Mouse (Mus musculus): ENCODE measurements at regions not wholly inside any gene's neighbourhood (a gene's known extent, or its start where the extent isn't known, plus 50 kb on each side); places are given as distances from the start of the nearest gene placed in this dataset.

DNA sequence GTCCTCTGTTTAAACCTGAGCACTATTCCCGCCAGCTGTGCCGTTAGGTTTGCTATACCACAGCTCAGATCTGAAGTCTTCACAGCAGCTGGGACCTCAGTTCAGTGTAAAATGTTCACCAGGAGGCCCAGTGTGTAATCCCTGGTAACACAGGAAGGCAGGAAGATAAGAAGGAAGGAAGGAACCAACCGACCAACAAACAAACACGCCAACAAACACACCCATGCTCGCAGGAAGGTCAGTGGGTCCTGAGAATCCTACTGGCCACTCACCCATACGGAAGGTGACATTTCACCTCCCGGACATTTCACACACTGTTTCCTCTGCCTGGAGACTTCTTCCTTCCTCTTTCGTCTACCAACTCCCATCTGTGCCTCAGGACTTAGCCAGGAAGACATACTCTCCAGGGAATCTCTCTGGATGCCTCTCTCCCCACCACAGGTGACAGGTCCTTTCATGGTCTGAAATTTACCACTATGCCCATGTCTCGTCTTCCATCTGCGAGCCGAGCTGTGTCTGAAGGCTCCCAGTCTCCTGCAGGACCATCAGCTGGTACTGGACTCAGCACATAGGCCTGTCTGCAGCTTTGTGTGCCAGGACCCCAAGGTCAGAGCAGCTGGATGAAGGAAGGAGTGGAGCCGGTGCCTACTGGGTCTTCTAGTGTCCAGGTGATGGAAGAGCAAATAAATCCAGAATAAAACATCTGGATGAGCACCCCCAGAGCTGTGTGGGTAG is 61.1 kb upstream of the Xpa start:
- no peaks in the 10 kb centered on the region for H3K4me1 ChIP-seq
- H3K27me3 ChIP-seq = no peaks in the 10 kb centered on the region
- ATAC-seq (ENCODE audit: low FRiP score, low read depth) = no peak
- 83% methylated on average over 12 of the region's 12 CpGs for WGBS
- no peak overlapping the region for H3K27ac ChIP-seq (replicated peaks)
- H3K9ac ChIP-seq (replicated peaks) = no peak overlapping the region
- H3K4me3 ChIP-seq = no peak overlapping the region
- no peak overlapping the region for H3K4me2 ChIP-seq (replicated peaks)
- H3K9me3 ChIP-seq = no peaks in the 10 kb centered on the region
- H3K36me3 ChIP-seq = no peaks in the 10 kb centered on the region

DNA sequence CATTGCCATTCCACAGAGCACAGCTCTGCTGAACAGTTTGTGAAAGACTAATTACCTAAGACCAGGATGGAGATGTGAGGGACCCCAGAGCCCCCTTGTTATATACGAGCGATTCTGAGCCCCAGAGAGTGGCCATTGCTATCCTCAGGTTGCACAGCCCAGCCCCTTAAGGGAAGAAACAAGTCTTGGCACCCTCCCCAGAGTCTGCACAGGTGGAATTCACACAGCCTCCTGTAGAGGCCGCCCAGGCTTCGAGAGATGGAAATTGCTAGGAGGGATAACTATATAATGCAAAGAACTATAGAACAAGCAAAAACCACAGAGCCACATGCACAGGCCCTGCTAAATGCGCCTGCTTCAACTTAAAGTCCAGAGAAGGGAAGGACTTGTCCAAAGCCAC is 62.7 kb upstream of the Xpa start:
- Histone ChIP-seq H3K9me3 (no peaks in the 10 kb centered on the region), H3K4me3 (no peak overlapping the region), H3K27me3 (no peaks in the 10 kb centered on the region), H3K4me1 (no peaks in the 10 kb centered on the region), H3K9ac (replicated peaks) (no peak overlapping the region), H3K27ac (replicated peaks) (no peak overlapping the region), H3K36me3 (no peaks in the 10 kb centered on the region), H3K4me2 (replicated peaks) (no peak overlapping the region)
- no peak for ATAC-seq (ENCODE audit: low FRiP score, low read depth)
- WGBS = 78% methylated on average over 5 of the region's 5 CpGs

DNA sequence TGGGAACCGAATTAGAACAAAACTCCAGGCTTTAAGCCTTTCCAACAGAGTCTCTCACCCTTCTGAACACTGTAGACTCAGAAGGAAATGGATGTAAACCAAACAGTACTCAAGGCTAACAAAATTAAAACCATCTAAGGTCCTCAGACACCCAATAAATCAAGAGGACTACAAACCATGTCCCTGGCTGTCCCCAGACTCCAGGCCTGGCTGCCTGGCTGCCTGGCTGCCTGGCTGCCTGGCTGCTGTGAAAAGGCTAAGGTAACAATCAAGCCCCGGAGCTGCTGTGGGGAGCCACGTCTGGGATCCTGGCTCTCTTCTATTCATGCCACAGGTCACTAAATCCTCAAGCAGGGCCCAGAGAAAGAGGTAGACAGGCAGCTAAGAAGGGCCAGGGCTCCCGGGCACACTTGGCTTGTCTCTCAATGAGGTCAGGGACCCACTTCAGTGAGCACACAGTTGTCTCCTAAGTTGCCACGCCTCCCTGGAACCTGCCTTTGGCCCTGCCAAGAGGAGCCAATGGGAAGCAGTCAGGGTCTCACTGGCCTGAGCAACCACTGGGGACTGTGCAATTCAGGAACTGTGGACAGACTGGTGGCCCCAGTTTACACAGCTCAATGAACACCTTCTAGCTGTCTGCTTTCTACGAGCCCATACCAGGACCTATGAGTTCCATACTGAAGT is 72.6 kb upstream of the Xpa start:
- WGBS = 24% methylated on average over 6 of the region's 6 CpGs
- Histone ChIP-seq H3K4me1 (peaks cover 7% of the 10 kb centered on the region; the same call in 1 of the 2 replicates), H3K4me2 (replicated peaks) (no peak overlapping the region), H3K4me3 (no peak overlapping the region), H3K27me3 (peaks cover 19% of the 10 kb centered on the region), H3K27ac (replicated peaks) (no peak overlapping the region), H3K9ac (replicated peaks) (no peak overlapping the region), H3K36me3 (no peaks in the 10 kb centered on the region), H3K9me3 (no peaks in the 10 kb centered on the region)
- ATAC-seq (ENCODE audit: low FRiP score, low read depth) = no peak

DNA sequence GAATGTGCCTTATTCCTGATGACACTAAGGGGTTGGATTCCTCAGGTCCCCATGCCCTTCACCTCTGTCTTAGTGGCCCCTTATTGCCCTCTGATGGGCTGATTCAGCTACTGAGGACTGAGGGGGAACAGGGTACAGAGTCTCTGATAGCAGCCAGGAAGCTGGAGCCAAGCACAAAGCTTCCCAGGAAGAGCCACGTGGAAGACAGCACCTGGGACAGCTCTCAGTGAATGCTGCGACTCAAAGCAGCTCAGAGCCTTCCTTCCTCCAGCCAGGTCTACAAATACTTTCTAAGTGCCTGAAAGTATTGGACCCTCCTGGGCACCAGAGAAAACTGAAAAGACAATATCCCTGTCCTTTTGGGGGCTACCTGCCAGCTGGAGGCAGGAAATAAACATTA is 72.3 kb upstream of the Foxe1 start:
- H3K9ac ChIP-seq (replicated peaks) = 0 out of 2 replicates have a peak overlapping the region, but pooled peaks have one; percentile 20
- peaks cover 7% of the 10 kb centered on the region; the same call in 1 of the 2 replicates for H3K4me1 ChIP-seq
- no peak for ATAC-seq (ENCODE audit: low FRiP score, low read depth)
- WGBS = 3% methylated on average over 2 of the region's 2 CpGs
- H3K36me3 ChIP-seq = no peaks in the 10 kb centered on the region
- H3K27me3 ChIP-seq = peaks cover 40% of the 10 kb centered on the region
- no peak overlapping the region for H3K4me3 ChIP-seq
- no peak overlapping the region for H3K4me2 ChIP-seq (replicated peaks)
- H3K27ac ChIP-seq (replicated peaks) = no peak overlapping the region
- H3K9me3 ChIP-seq = no peaks in the 10 kb centered on the region

DNA sequence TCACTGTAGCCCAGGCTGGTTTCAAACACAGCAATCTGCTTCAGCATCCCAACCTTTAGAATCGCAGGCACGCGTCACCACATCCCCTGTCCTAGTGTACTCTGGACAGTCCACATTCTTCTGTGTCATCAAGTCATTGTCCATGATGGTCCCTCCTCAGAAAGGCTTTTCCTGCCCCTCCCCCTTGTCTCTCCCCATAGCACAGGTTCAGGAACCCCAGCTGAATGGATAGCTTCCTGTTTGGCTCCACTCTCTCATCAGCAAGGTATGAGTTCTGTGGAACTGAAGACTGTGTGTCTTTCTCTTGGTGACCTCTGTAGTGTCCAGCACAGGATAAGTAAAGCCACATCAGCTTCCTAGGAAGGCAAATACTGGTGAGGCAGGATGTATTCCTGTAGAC is 67.6 kb upstream of the Foxe1 start:
- H3K27me3 ChIP-seq = peaks cover 65% of the 10 kb centered on the region

DNA sequence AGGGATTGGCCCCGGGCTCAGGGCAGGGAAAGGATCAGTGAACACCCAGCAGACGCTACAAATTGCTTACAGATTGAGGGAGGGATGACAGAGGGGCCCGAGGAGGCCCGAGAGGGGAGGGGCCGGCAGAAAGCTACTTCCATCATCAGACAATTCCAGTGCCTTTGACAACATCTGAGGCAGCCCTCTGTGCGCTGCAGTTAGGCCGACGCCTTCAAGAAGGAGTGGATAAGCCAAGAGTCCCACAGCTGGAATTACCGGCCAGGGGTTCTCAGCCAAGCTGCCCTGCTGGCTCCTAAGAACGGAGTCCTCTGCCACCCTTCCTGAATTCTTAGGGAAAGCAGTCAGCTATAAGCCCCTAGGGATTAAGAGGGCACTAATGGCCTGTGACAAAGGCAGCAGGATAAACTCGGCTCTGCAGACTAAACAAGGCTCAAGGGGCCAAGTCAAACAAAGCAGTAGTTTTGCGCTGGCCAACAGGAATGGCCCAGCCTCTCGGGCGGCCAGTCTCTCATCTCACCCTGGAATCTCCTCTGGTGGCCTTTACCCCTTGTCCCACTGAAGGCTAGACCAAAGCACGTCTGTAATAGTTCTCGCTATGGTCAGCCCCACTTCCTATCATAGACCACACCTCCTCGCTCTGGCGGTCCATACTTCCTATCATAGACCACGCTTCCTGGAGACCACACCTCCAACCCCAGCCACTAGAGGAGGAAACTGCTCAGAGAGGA is 66.4 kb upstream of the Foxe1 start:
- peak; percentile 27; the same call in 1 of the 2 replicates for ATAC-seq (ENCODE audit: low FRiP score, low read depth)
- no peak overlapping the region for H3K4me3 ChIP-seq
- 7% methylated on average over 19 of the region's 19 CpGs for WGBS
- no peaks in the 10 kb centered on the region for H3K9me3 ChIP-seq
- H3K27ac ChIP-seq (replicated peaks) = no peak overlapping the region
- H3K4me2 ChIP-seq (replicated peaks) = peak overlapping the region; percentile 32
- no peaks in the 10 kb centered on the region for H3K36me3 ChIP-seq
- H3K27me3 ChIP-seq = peaks cover 65% of the 10 kb centered on the region
- no peak overlapping the region for H3K9ac ChIP-seq (replicated peaks)
- peaks cover 12% of the 10 kb centered on the region for H3K4me1 ChIP-seq

More for the DNA sequence above, 67.6 kb upstream of the Foxe1 start:
- ATAC-seq (ENCODE audit: low FRiP score, low read depth) = no peak
- Histone ChIP-seq H3K4me3 (no peak overlapping the region), H3K36me3 (no peaks in the 10 kb centered on the region), H3K4me1 (peaks cover 15% of the 10 kb centered on the region), H3K9me3 (no peaks in the 10 kb centered on the region), H3K4me2 (replicated peaks) (no peak overlapping the region), H3K27ac (replicated peaks) (no peak overlapping the region), H3K9ac (replicated peaks) (no peak overlapping the region)
- WGBS = 85% methylated on average over 3 of the region's 3 CpGs

DNA sequence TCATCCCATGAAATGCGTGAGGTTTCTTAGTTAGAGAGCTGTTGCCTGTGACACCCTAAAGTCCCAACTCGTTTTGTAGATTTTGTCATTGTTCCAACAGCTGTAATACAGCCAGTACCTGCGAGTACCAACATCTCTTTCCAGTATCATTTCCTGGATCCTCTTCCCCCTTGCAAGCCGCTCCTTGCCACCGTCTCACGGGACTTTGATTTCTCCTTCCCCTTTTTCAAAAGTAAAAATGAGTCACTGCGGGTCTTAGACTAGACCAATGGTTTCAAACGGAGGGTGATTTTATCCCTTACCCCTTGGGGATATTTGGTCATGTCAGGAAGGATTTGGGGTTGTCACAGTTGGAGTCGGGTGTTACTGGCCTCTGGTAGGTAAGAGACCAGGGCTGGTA is 56.5 kb upstream of the Foxe1 start:
- no peak overlapping the region for H3K4me2 ChIP-seq (replicated peaks)
- 92% methylated on average over 9 of the region's 9 CpGs for WGBS
- H3K27ac ChIP-seq (replicated peaks) = no peak overlapping the region
- peaks cover 10% of the 10 kb centered on the region; the same call in 1 of the 2 replicates for H3K9me3 ChIP-seq
- H3K36me3 ChIP-seq = no peaks in the 10 kb centered on the region
- H3K27me3 ChIP-seq = peaks cover 7% of the 10 kb centered on the region; the same call in 1 of the 2 replicates
- no peaks in the 10 kb centered on the region; the same call in 1 of the 2 replicates for H3K4me1 ChIP-seq
- H3K9ac ChIP-seq (replicated peaks) = no peak overlapping the region
- no peak for ATAC-seq (ENCODE audit: low FRiP score, low read depth)
- no peak overlapping the region for H3K4me3 ChIP-seq

DNA sequence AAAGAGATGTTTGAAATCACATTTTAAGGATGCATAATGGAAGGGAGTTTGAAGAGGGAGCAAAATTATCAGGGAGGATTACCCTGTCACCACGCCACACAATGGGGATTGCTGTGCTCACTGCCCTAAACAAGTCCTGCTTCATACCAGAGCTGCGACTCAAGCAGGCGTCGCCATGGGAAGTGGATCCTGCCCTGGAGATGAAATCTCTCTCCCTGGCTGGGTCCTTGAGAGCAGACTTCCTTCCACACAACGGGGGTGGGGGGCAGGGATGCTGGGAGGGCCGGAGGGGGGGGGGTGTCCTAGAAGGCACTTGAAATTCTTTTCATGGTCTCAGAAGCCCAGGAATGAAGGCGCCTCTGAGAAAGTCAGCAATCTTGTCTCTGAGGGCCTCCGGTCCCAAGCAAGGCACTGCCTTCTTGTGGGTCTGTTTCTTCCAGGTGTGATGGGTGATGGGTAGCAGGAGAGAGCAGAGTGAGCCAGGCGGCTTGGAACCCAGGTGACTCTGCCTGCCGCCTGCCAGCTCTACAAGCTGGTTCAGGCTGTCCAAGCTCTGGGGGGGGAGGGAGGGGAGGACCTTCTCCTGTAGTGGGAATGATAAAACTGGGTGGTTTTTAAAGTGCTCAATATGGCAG is 51.7 kb upstream of the Foxe1 start:
- Histone ChIP-seq H3K9me3 (peaks cover 10% of the 10 kb centered on the region; the same call in 1 of the 2 replicates), H3K4me3 (no peak overlapping the region), H3K9ac (replicated peaks) (no peak overlapping the region; the same call in 1 of the 2 replicates), H3K4me2 (replicated peaks) (peak overlapping the region; percentile 23), H3K4me1 (no peaks in the 10 kb centered on the region; the same call in 1 of the 2 replicates), H3K27ac (replicated peaks) (no peak overlapping the region), H3K27me3 (peaks cover 12% of the 10 kb centered on the region; the same call in 1 of the 2 replicates), H3K36me3 (no peaks in the 10 kb centered on the region)
- 27% methylated on average over 10 of the region's 10 CpGs for WGBS
- ATAC-seq (ENCODE audit: low FRiP score, low read depth) = no peak
